Mouse (Mus musculus): ENCODE results near the gene Adamts4. TPM values are rescaled to one million over a fixed set of nuclear protein-coding genes. Genes with fewer than 3 reads are reported as not detected.

Gene Adamts4
- total RNA-seq, 2 experiments from 2014 or later: 0.15 to 0.73 TPM

DNA sequence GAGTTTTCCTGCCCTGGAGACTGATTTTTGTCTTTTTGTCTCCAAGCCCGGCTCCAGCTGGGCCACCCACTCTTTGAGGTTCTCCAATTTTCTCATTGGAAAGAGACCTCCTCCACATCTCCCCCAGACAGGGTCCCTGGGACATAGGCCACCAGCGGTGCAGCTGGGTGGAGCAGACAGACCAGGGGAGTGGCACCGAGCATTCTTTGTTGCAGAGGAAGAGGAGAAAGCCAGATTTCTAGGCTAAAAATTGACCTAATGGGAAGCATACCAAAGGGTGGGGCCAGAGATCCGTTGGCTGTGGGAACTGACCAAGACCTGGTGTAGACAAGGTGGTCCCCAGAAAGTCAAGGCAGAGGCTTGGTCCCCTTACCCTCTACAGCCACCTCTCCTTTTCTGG is 2.3 kb upstream of the Adamts4 start:
- intact Hi-C loops (cut with DNase I): loop anchor here (1.0 kb wide), 1 partner anchor 26 kb away; the partner anchor contains the start of gene Tomm40l
- DNase-seq: peak; percentile 32
- no peak for TF ChIP-seq CTCF (IDR thresholded peaks at IDR 0.05)
- H3K4me3 ChIP-seq: peak overlapping the region; percentile 89
- peak overlapping the region; percentile 97 for H3K27ac ChIP-seq

- peak overlapping the region; percentile 97 for H3K27ac ChIP-seq
- no peak for TF ChIP-seq CTCF (IDR thresholded peaks at IDR 0.05)
- H3K4me3 ChIP-seq: peak overlapping the region; percentile 89
- peak; percentile 14 for DNase-seq
- intact Hi-C loops (cut with DNase I): no loop called here
Observed at GRCm38 (mm10) chr1:171248386-171249226, 1.6 kb upstream of the Adamts4 start.

- Histone ChIP-seq H3K4me3 (peak within 1 kb of the TSS; percentile 75), H3K27ac (peak within 1 kb of the TSS; percentile 97)
- DNase-seq: peak; percentile 60
- intact Hi-C loops (cut with DNase I): no loop called here
- no peak for TF ChIP-seq CTCF (IDR thresholded peaks at IDR 0.05)
Observed at GRCm38 (mm10) chr1:171250680-171251593, 716 bp downstream of the Adamts4 start, which contains the start of gene Ndufs2. Gene Ndufs2 (minus strand): TSS chr1:171251388.

GRCm38 (mm10) chr1:171251594-171252324 is 1.5 kb downstream of the Adamts4 start:
- intact Hi-C loops (cut with DNase I): no loop called here
- DNase-seq: peak; percentile 73
- no peak for TF ChIP-seq CTCF (IDR thresholded peaks at IDR 0.05)
- H3K4me3 ChIP-seq: peak overlapping the region; percentile 75
- peak overlapping the region; percentile 97 for H3K27ac ChIP-seq

- Histone ChIP-seq H3K27ac (peak overlapping the region; percentile 97), H3K4me3 (peak overlapping the region; percentile 75)
- TF ChIP-seq CTCF (IDR thresholded peaks at IDR 0.05): no peak
- intact Hi-C loops (cut with DNase I): no loop called here
- peak; percentile 19 for DNase-seq
Observed at GRCm38 (mm10) chr1:171252415-171252814, 2.2 kb downstream of the Adamts4 start.

GRCm38 (mm10) chr1:171256095-171256818 is 6.0 kb downstream of the Adamts4 start:
- TF ChIP-seq CTCF (IDR thresholded peaks at IDR 0.05): peak; percentile 12; the same call in 1 of the 2 replicates
- DNase-seq: no peak
- no peak overlapping the region for H3K27ac ChIP-seq
- no peak overlapping the region for H3K4me3 ChIP-seq
- intact Hi-C loops (cut with DNase I): loop anchor here (2.0 kb wide), 2 partner anchors 33 to 139 kb away; partner anchors contain the start of gene Tomm40l

DNA sequence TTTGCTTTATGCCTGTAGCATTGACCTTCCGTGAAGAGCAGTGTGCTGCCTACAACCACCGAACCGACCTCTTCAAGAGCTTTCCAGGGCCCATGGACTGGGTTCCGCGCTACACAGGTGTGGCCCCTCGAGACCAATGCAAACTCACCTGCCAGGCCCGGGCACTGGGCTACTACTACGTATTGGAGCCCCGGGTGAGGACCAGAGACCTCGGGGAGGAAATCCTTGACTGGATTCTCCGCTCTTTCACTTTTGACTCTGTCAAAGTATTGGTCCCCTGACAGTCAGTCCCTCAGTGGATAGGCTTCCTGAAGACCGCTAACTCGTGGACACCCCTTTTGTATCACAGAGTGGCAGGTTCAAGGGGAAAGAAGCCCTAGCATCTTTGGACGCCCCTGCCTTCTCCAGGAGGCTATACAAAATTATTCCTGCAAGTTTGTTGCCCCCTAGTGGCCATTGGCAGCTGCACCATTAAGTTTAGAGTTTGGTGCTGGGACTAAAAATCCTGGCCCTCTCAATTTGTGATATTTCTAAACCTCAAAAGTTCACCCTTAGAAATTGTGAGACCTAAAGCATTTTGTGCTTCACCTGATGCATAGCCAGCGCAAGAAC is 6.8 kb downstream of the Adamts4 start:
- intact Hi-C loops (cut with DNase I): loop anchor here (2.0 kb wide), 2 partner anchors 34 to 140 kb away; partner anchors contain the start of gene Tomm40l
- 0 out of 2 replicates have a peak overlapping the region, but pooled peaks have one; percentile 12 for H3K27ac ChIP-seq
- no peak overlapping the region for H3K4me3 ChIP-seq
- DNase-seq: peak; percentile 77
- peak; percentile 94 for TF ChIP-seq CTCF (IDR thresholded peaks at IDR 0.05)

- Histone ChIP-seq H3K4me3 (no peak overlapping the region), H3K27ac (no peak overlapping the region)
- no peak for TF ChIP-seq CTCF (IDR thresholded peaks at IDR 0.05)
- intact Hi-C loops (cut with DNase I): loop anchor here (2.0 kb wide), 2 partner anchors 35 to 141 kb away; partner anchors contain the start of gene Tomm40l
- DNase-seq: peak; percentile 19
Observed at GRCm38 (mm10) chr1:171257781-171258180, 7.6 kb downstream of the Adamts4 start.

DNA sequence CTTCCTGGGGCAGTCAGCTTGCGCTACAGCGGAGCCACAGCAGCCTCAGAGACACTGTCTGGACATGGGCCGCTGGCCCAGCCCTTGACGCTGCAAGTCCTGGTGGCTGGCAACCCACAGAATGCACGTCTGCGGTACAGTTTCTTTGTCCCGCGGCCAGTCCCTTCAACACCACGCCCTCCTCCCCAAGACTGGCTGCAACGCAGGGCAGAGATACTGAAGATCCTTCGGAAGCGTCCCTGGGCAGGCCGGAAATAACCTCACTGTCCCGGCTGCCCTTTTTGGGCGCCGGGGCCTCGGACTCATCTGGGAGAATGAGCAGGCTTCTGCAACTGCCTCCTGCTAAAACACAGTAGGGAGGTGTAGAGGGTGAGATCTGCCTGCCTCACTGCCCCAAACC is 8.7 kb downstream of the Adamts4 start:
- DNase-seq: peak; percentile 42
- H3K4me3 ChIP-seq: peak overlapping the region; percentile 20
- TF ChIP-seq CTCF (IDR thresholded peaks at IDR 0.05): no peak
- intact Hi-C loops (cut with DNase I): no loop called here
- peak overlapping the region; percentile 71 for H3K27ac ChIP-seq

GRCm38 (mm10) chr1:171260316-171260715 is 10.1 kb downstream of the Adamts4 start:
- H3K27ac ChIP-seq: peak overlapping the region; percentile 71
- no peak overlapping the region for H3K4me3 ChIP-seq
- DNase-seq: no peak
- TF ChIP-seq CTCF (IDR thresholded peaks at IDR 0.05): no peak
- intact Hi-C loops (cut with DNase I): loop anchor here (5.0 kb wide), 1 partner anchor 98 kb away; no protein-coding TSS in a partner anchor

Data from gastrocnemius, adult 2 months (tissue).